Mouse (Mus musculus) MEL (cell line): ENCODE results near the gene Zfp334.

Experiments used
- CTCF ChIP-seq, 3 experiments: IDR thresholded peaks in 2 of 3; conservative IDR thresholded peaks in 1 of 3; 2 replicates each; pipeline ENCODE4 v1.5.1; 2011 to 2012; ENCODE audit warnings: low read length in 3 of 3, low read depth in 2 of 3, mild to moderate bottlenecking in 2 of 3, improper control_type of control experiment in 1 of 3, inconsistent platforms in 1 of 3, mixed read lengths in 1 of 3, moderate library complexity in 1 of 3; ENCODE audit not compliant: control insufficient read depth in 1 of 3, insufficient read depth in 1 of 3, poor library complexity in 1 of 3, severe bottlenecking in 1 of 3
- ETS1 ChIP-seq: IDR thresholded peaks from 2 replicates; pipeline ENCODE4 v1.6.1; 2012; ENCODE audit warnings: low read depth, mild to moderate bottlenecking, inconsistent platforms, low read length, improper control_type of control experiment, moderate library complexity
- MAFK ChIP-seq: IDR thresholded peaks from 2 replicates; pipeline ENCODE4 v1.6.1; 2011; ENCODE audit warnings: low read depth, mild to moderate bottlenecking, low read length, improper control_type of control experiment, borderline replicate concordance
- MEF2A ChIP-seq: IDR thresholded peaks from 2 replicates; pipeline ENCODE4 v1.6.1; 2014; ENCODE audit warnings: low read depth, mild to moderate bottlenecking, inconsistent platforms, low read length, improper control_type of control experiment; ENCODE audit not compliant: poor library complexity, insufficient replicate concordance, severe bottlenecking; ENCODE audit errors: extremely low read depth
- POLR2A ChIP-seq, 2 experiments: IDR thresholded peaks; 2 replicates each; pipeline ENCODE4 v1.6.1; 2011 to 2012; ENCODE audit warnings: low read length in 2 of 2, mild to moderate bottlenecking in 2 of 2, control low read depth in 1 of 2, improper control_type of control experiment in 1 of 2, low read depth in 1 of 2, moderate library complexity in 1 of 2; ENCODE audit not compliant: control insufficient read depth in 1 of 2, insufficient read depth in 1 of 2, poor library complexity in 1 of 2
- TCF12 ChIP-seq: IDR thresholded peaks from 2 replicates; pipeline ENCODE4 v1.6.1; 2014; ENCODE audit warnings: low read depth, mild to moderate bottlenecking, inconsistent platforms, low read length, improper control_type of control experiment, moderate library complexity

DNA sequence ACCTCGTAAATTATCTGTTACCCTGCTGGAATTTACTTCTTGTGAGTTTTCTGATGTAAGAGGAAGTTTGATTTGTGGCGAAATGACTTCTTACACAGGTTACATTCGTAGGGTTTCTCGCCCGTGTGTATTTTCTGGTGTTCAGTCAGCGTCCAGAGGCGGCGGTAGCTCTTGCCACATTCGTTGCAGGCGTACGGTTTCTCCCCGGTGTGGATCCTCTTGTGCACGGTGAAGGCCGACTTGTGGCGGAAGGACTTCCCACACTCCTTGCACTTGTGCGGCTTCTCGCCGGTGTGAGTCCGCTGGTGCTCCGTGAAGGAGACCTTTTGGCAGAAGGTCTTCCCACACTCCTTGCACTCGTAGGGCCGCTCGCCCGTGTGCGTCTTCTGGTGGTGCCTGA lies 8.0 kb downstream of the Zfp334 start:
- TF ChIP-seq POLR2A (IDR thresholded peaks at IDR 0.05; ENCODE audit: control insufficient read depth in 1 of 2, insufficient read depth in 1 of 2, low read depth in 1 of 2, low read length in 2 of 2, poor library complexity in 1 of 2) (no peak), MAFK (no peak), TCF12 (no peak), CTCF (IDR thresholded peaks at IDR 0.05 in 2 of 3, conservative IDR thresholded peaks at IDR 0.05 in 1 of 3; ENCODE audit: control insufficient read depth in 1 of 3, insufficient read depth in 1 of 3, low read depth in 2 of 3, low read length in 3 of 3, poor library complexity in 1 of 3, severe bottlenecking in 1 of 3) (no peak), MEF2A (no peak), ETS1 (no peak)
